ENCODE assay signal across 15 mouse cellular contexts in the genomic region with DNA sequence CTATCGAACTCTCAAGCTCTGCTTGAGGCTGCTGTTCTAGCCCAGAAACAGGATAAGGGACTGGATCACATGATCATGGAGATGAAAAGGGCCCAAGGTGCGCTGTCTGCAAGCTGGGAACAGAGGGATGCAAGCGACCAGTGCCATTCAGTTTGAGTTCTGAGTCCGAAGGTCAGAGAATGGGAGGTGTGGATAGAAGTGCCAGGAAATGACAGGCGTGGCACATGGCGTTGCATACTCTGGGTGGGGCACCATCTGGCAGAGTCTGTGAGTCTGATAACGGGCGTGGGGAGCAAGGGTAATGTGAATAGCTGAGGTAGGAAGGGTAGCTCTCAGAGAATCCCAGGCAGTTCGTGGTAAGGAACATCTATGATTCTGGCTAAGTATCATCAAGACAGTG.
DNase-seq lines count a peak whose midpoint lies in the region; ATAC-seq and TF ChIP-seq lines count a peak whose summit lies in the region.
"Had no signal": no experiment of that assay in that cellular context is flagged by ENCODE, and none has a peak within 500 bp of the region (broad histone marks: within the 10 kb centered on the region; RNA-seq: fewer than 3 reads in every experiment).

No protein-coding gene starts in this region.

- no peaks in the 10 kb centered on the region for H3K4me1 ChIP-seq in lung, embryonic 15.5 days
- peaks cover 55% of the 10 kb centered on the region for H3K4me1 ChIP-seq in erythroblast, embryonic 14.5 days (ENCODE audit: control insufficient read depth)
- H3K4me1 ChIP-seq in liver, embryonic 16.5 days (ENCODE audit: control insufficient read depth, low read depth, low read length): peaks cover 33% of the 10 kb centered on the region
- no peaks in the 10 kb centered on the region for H3K4me1 ChIP-seq in stomach, postnatal 0 days (replicated peaks; ENCODE audit: control insufficient read depth, insufficient read depth)
- H3K4me1 ChIP-seq: forebrain, embryonic 15.5 days; midbrain, embryonic 15.5 days had no signal

- H3K27ac ChIP-seq in lung, embryonic 15.5 days: no peak overlapping the region
- H3K27ac ChIP-seq in liver, embryonic 16.5 days (ENCODE audit: low read length): peak overlapping the region; percentile 89
- H3K27ac ChIP-seq in stomach, postnatal 0 days (replicated peaks): no peak overlapping the region
- H3K27ac ChIP-seq: forebrain, embryonic 15.5 days; midbrain, embryonic 15.5 days had no signal

- no peak for DNase-seq in lung, postnatal 25 days (ENCODE audit: low spot score)
- peak; percentile 66 for DNase-seq in stomach, postnatal 0 days (ENCODE audit: low spot score)
- DNase-seq in cerebellum, adult 9-11 months: no peak
- no peak for DNase-seq in adrenal gland, postnatal 14 days
- DNase-seq: adrenal gland, postnatal 36 days; cerebellum, adult 9-10 months; gastrocnemius, postnatal 25 days; right cerebral cortex, postnatal 25 days; thymus, adult 2 months had no signal

- no peaks in the 10 kb centered on the region for H3K9me3 ChIP-seq in lung, embryonic 15.5 days
- H3K9me3 ChIP-seq in erythroblast, embryonic 14.5 days (ENCODE audit: control insufficient read depth, low read length): no peaks in the 10 kb centered on the region
- no peaks in the 10 kb centered on the region for H3K9me3 ChIP-seq in liver, embryonic 16.5 days (replicated peaks; ENCODE audit: control insufficient read depth, low read length)
- no peaks in the 10 kb centered on the region for H3K9me3 ChIP-seq in stomach, postnatal 0 days (ENCODE audit: control insufficient read depth, low read length)
- H3K9me3 ChIP-seq: forebrain, embryonic 15.5 days; midbrain, embryonic 15.5 days had no signal

- ATAC-seq in lung, embryonic 15.5 days (ENCODE audit: borderline replicate concordance, extremely low read depth, low FRiP score, low TSS enrichment): peak; percentile 52; the same call in 1 of the 2 replicates
- ATAC-seq in liver, embryonic 16.5 days (ENCODE audit: low read depth): peak; percentile 99
- peak; percentile 82 for ATAC-seq in stomach, postnatal 0 days (ENCODE audit: low FRiP score, low TSS enrichment)
- no peak for ATAC-seq in granulocyte monocyte progenitor cell, adult 5-6 weeks (replicated peaks; ENCODE audit: poor library complexity, severe bottlenecking)
- ATAC-seq: forebrain, embryonic 15.5 days; midbrain, embryonic 15.5 days had no signal

- H3K4me3 ChIP-seq in lung, embryonic 15.5 days: no peak overlapping the region
- peak overlapping the region; percentile 48 for H3K4me3 ChIP-seq in erythroblast, embryonic 14.5 days (replicated peaks)
- peak overlapping the region; percentile 9; the same call in 1 of the 2 replicates for H3K4me3 ChIP-seq in liver, embryonic 16.5 days (ENCODE audit: low read depth, low read length)
- no peak overlapping the region for H3K4me3 ChIP-seq in stomach, postnatal 0 days (ENCODE audit: low read depth, low read length)
- H3K4me3 ChIP-seq: forebrain, embryonic 15.5 days; midbrain, embryonic 15.5 days had no signal

- H3K36me3 ChIP-seq in lung, embryonic 15.5 days: no peaks in the 10 kb centered on the region
- peaks cover 3% of the 10 kb centered on the region for H3K36me3 ChIP-seq in erythroblast, embryonic 14.5 days (ENCODE audit: control insufficient read depth)
- no peaks in the 10 kb centered on the region for H3K36me3 ChIP-seq in liver, embryonic 16.5 days (ENCODE audit: control insufficient read depth, insufficient read depth)
- H3K36me3 ChIP-seq in stomach, postnatal 0 days (ENCODE audit: control insufficient read depth, insufficient read depth, low read length): no peaks in the 10 kb centered on the region
- H3K36me3 ChIP-seq: forebrain, embryonic 15.5 days; midbrain, embryonic 15.5 days had no signal

- WGBS in lung, embryonic 15.5 days: 71% methylated on average over 9 of the region's 9 CpGs
- 33% methylated on average over 9 of the region's 9 CpGs for WGBS in liver, embryonic 16.5 days (ENCODE audit: insufficient replicate concordance)
- 65% methylated on average over 9 of the region's 9 CpGs for WGBS in stomach, postnatal 0 days

- no peak overlapping the region for H3K9ac ChIP-seq in lung, embryonic 15.5 days
- peak overlapping the region; percentile 53 for H3K9ac ChIP-seq in liver, embryonic 16.5 days (ENCODE audit: low read depth, low read length)
- H3K9ac ChIP-seq in stomach, postnatal 0 days (ENCODE audit: low read length): no peak overlapping the region
- H3K9ac ChIP-seq: forebrain, embryonic 15.5 days; midbrain, embryonic 15.5 days had no signal

- H3K4me2 ChIP-seq in lung, embryonic 15.5 days: no peak overlapping the region
- H3K4me2 ChIP-seq in liver, embryonic 16.5 days (ENCODE audit: low read depth, low read length): peak overlapping the region; percentile 50
- H3K4me2 ChIP-seq in stomach, postnatal 0 days (replicated peaks; ENCODE audit: low read depth): no peak overlapping the region
- H3K4me2 ChIP-seq: forebrain, embryonic 15.5 days; midbrain, embryonic 15.5 days had no signal

- H3K27me3 ChIP-seq in lung, embryonic 15.5 days: no peaks in the 10 kb centered on the region
- no peaks in the 10 kb centered on the region for H3K27me3 ChIP-seq in erythroblast, embryonic 14.5 days (ENCODE audit: control insufficient read depth)
- no peaks in the 10 kb centered on the region for H3K27me3 ChIP-seq in liver, embryonic 16.5 days (ENCODE audit: control insufficient read depth, insufficient read depth, low read depth, low read length)
- no peaks in the 10 kb centered on the region for H3K27me3 ChIP-seq in stomach, postnatal 0 days (ENCODE audit: control insufficient read depth, insufficient read depth, low read length)
- H3K27me3 ChIP-seq: forebrain, embryonic 15.5 days; midbrain, embryonic 15.5 days had no signal

- TF ChIP-seq CTCF in stomach, postnatal 0 days (IDR thresholded peaks at IDR 0.05; ENCODE audit: low read depth): no peak

- TF ChIP-seq EP300 in stomach, postnatal 0 days (optimal IDR thresholded peaks at IDR 0.05): no peak

Comparison
In these comparisons a context has a peak if more than half of its experiments do, and no peak if none do; other contexts are left out.
1. H3K4me3 ChIP-seq: peak in erythroblast, embryonic 14.5 days (single experiment) and liver, embryonic 16.5 days (single experiment); none in lung, embryonic 15.5 days (single experiment) and stomach, postnatal 0 days (single experiment).